Mouse (Mus musculus) ES-E14 (cell line): ENCODE results near the gene Uts2. TPM values are rescaled to one million over a fixed set of nuclear protein-coding genes. Genes with fewer than 3 reads are reported as not detected.
A peak's percentile ranks its signal among the peaks of the same experiment; 100 is the strongest.

Experiments used
- DNase-seq: peaks from one replicate; pipeline ENCODE4 v3.0.0-alpha.2; 2013; ENCODE audit warnings: low read depth, low spot score
- H3K27ac ChIP-seq: 2 replicates; pipeline ENCODE4 v1.5.1; 2012; ENCODE audit warnings: low read depth, mild to moderate bottlenecking, low read length, moderate library complexity, mixed read lengths; ENCODE audit not compliant: poor library complexity, insufficient read depth, severe bottlenecking
- H3K36me3 ChIP-seq: 2 replicates; pipeline ENCODE4 v1.6.1; 2012; ENCODE audit warnings: mild to moderate bottlenecking, low read length, moderate library complexity, mixed read lengths; ENCODE audit not compliant: control insufficient read depth, poor library complexity, insufficient read depth, severe bottlenecking
- H3K4me1 ChIP-seq, 2 experiments: fragments of 150-350 bp in 1 of 2; sonication (generic) in 1 of 2; 2 replicates each; pipeline ENCODE4 v1.6.1; 2012; ENCODE audit warnings: low read length in 2 of 2, mild to moderate bottlenecking in 1 of 2, mixed read lengths in 1 of 2; ENCODE audit not compliant: control insufficient read depth in 2 of 2, insufficient read depth in 2 of 2, poor library complexity in 1 of 2
- H3K4me3 ChIP-seq, 2 experiments: fragments of 150-350 bp in 1 of 2; sonication (generic) in 1 of 2; 2 replicates each; pipeline ENCODE4 v1.5.1; 2012; ENCODE audit warnings: low read length in 2 of 2, low read depth in 1 of 2, mild to moderate bottlenecking in 1 of 2, mixed read lengths in 1 of 2; ENCODE audit not compliant: insufficient read depth in 1 of 2, poor library complexity in 1 of 2, severe bottlenecking in 1 of 2
- H3K9ac ChIP-seq: 2 replicates; pipeline ENCODE4 v1.6.1; 2012; ENCODE audit warnings: low read depth, mild to moderate bottlenecking, low read length, mixed read lengths; ENCODE audit not compliant: poor library complexity, insufficient read depth, severe bottlenecking
- H3K9me3 ChIP-seq: fragments of 150-350 bp; sonication (generic); 2 replicates; pipeline ENCODE4 v1.6.1; 2012; ENCODE audit warnings: low read depth, mild to moderate bottlenecking, low read length; ENCODE audit not compliant: control insufficient read depth, insufficient read depth
- CHD2 ChIP-seq: IDR thresholded peaks from 2 replicates; pipeline ENCODE4 v1.6.1; 2014; ENCODE audit warnings: mild to moderate bottlenecking, low read depth, low read length, inconsistent platforms
- HCFC1 ChIP-seq: IDR thresholded peaks from 2 replicates; pipeline ENCODE4 v1.6.1; 2012; ENCODE audit warnings: low read length, inconsistent platforms, borderline replicate concordance; ENCODE audit not compliant: insufficient read depth
- MAFK ChIP-seq: IDR thresholded peaks from 2 replicates; pipeline ENCODE4 v1.6.1; 2014; ENCODE audit warnings: mild to moderate bottlenecking, low read depth, low read length, inconsistent platforms; ENCODE audit not compliant: insufficient read depth
- ZC3H11A ChIP-seq: IDR thresholded peaks from 2 replicates; pipeline ENCODE4 v1.6.1; 2012; ENCODE audit warnings: low read depth, mild to moderate bottlenecking, inconsistent platforms, low read length, borderline replicate concordance
- ZNF384 ChIP-seq: IDR thresholded peaks from 2 replicates; pipeline ENCODE4 v1.6.1; 2012; ENCODE audit warnings: low read depth, low read length, inconsistent platforms
- in situ Hi-C, 2 experiments: fragments of 600-800 bp; cut with MboI; formaldehyde crosslinking; loops; one replicate each; pipeline ENCODE4 v1.15.1; 2025; ENCODE audit warnings: low sequenced_read_pairs in 2 of 2, inconsistent platforms in 1 of 2; ENCODE audit not compliant: unreplicated experiment in 2 of 2
- total RNA-seq: library from RNA; depleted of rRNA; stranded (reverse); fragments of 300-350 nt; gene quantifications from 2 replicates; pipeline ENCODE4 v1.2.3, GENCODE M21; 2012; rRNA removed

The Uts2 gene
- not detected in 2 replicates for total RNA-seq

DNA sequence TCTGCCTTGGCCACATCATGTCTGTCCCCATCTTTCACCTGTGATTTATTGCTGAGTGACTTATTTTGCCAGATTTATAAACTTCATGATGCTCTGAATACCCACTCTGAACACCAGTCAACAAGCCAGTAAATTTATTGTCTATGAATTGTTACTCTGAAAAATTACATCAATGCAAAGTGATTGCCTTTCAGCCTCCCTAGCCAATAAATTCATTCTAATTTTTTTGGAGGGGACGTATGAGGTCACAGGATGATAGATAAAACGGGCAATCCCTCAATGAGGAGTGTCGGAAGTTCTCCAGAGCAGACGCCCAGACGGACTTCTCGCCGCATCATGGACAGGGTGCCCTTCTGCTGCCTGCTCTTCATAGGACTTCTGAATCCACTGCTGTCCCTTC, at the start of gene Uts2:
Uts2 (plus strand) TSS at position 301 of the 400 bp plus-strand sequence.
- H3K4me3 ChIP-seq, result no peak within 1 kb of the TSS
- TF ChIP-seq CHD2 (no peak), MAFK (no peak), ZNF384 (no peak), HCFC1 (no peak), ZC3H11A (no peak)
- no peaks in the 10 kb centered on the region for H3K36me3 ChIP-seq
- DNase-seq, result no peak
- no peak within 1 kb of the TSS for H3K9ac ChIP-seq
- no peak within 1 kb of the TSS for H3K27ac ChIP-seq
- in situ Hi-C loops, result no loop called here
- no peaks in the 10 kb centered on the region for H3K9me3 ChIP-seq
- H3K4me1 ChIP-seq, result peaks cover 0 to 7% of the 10 kb centered on the region in 2 experiments; a peak in 1 of 4 replicates

DNA sequence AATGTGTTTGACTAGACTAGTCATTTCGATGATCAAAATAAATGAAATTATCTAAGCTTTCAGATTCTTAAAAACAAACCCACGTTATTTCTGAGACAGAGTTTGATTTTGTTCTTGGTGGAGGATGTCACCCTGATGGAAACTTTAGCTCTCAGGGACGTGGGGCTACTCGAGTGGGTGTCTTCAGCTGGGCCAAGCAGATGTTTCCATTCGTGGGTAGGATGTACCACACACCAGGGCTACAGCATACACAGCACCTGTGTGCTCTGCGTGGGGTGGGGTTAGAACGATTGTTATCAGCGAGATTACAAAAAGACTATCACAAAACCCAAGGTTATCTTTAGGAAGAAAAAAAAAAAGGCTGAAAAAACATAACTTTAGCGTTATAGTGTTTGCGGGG, 45.9 kb upstream of the Uts2 start:
- no peak overlapping the region for H3K27ac ChIP-seq
- no peak overlapping the region for H3K9ac ChIP-seq
- H3K36me3 ChIP-seq, result no peaks in the 10 kb centered on the region
- TF ChIP-seq MAFK, result no peak
- H3K4me1 ChIP-seq, result 0 out of 4 replicates have a peak, but pooled peaks cover 0 to 2% of the 10 kb centered on the region in 2 experiments
- no peak overlapping the region for H3K4me3 ChIP-seq
- no peak for DNase-seq
- in situ Hi-C loops, result no loop called here
- no peaks in the 10 kb centered on the region for H3K9me3 ChIP-seq

DNA sequence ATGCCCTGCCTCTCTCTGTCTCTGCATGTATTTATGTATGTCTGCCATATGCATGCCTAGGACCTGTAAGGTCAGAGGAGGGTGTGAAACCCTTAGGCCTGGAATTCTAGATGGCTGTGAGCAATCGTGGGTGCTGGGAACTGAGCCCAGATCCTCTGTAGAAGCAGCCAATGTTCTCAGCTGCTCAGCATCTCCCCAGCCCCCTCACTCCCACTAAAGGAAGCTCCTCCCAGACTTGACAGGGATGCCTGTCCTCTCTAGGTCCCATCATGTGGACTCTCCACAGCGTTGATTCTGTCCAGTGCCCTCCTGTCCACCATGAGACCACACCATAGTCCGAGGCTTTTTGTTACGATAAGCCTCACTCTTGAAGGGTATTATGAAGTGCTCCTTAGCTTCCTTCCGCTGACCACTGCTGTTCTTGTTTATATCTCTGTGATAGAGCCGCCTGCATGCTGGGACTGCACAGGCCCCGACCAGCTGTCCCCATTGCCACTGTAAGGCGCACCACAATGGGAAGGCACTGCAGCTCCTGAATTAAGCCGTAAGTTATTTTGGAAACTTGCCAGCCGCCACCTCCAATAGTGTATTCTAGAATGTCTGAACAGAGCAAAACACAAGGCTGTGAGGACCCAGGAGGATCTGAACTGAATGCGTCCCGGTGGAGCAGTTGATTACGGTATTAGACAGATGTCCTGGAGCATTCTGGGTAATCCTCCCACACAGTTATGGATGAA, 40.4 kb upstream of the Uts2 start:
- in situ Hi-C loops, result no loop called here
- Histone ChIP-seq H3K4me1 (peaks cover 2 to 4% of the 10 kb centered on the region in 2 experiments; a peak in 2 of 4 replicates), H3K27ac (no peak overlapping the region), H3K9ac (no peak overlapping the region), H3K9me3 (no peaks in the 10 kb centered on the region), H3K36me3 (no peaks in the 10 kb centered on the region), H3K4me3 (peak overlapping the region in 1 of 2 experiments; percentile 18; a peak in 1 of 4 replicates)
- no peak for DNase-seq
- no peak for TF ChIP-seq ZNF384
- no peak for TF ChIP-seq MAFK
- TF ChIP-seq ZC3H11A, result no peak
- TF ChIP-seq HCFC1, result no peak
- no peak for TF ChIP-seq CHD2

DNA sequence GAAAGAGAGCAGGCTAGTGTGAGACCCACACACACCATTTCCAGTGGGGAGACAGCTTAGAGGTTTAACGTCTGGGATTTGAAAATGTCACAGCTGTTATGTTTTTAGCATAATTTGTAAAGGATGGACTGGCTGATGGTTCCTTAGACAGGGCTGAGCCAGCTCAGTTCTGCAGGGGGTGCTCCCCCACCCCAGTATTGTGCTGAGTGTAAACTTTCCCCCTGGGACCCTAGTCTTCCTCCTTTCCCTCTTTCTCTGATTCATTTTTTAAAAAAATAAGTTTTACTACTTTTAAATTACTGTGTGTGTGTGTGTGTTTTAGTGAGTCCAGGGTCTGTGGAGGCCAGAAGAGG, 39.8 kb upstream of the Uts2 start:
- TF ChIP-seq MAFK, result no peak
- no peak for TF ChIP-seq ZC3H11A
- TF ChIP-seq HCFC1, result no peak
- no peak for TF ChIP-seq CHD2
- no peak for TF ChIP-seq ZNF384
- Histone ChIP-seq H3K36me3 (no peaks in the 10 kb centered on the region), H3K27ac (no peak overlapping the region), H3K4me3 (no peak overlapping the region), H3K9me3 (no peaks in the 10 kb centered on the region), H3K4me1 (peaks cover 2 to 4% of the 10 kb centered on the region in 2 experiments; a peak in 2 of 4 replicates), H3K9ac (no peak overlapping the region)
- in situ Hi-C loops, result no loop called here
- DNase-seq, result no peak

DNA sequence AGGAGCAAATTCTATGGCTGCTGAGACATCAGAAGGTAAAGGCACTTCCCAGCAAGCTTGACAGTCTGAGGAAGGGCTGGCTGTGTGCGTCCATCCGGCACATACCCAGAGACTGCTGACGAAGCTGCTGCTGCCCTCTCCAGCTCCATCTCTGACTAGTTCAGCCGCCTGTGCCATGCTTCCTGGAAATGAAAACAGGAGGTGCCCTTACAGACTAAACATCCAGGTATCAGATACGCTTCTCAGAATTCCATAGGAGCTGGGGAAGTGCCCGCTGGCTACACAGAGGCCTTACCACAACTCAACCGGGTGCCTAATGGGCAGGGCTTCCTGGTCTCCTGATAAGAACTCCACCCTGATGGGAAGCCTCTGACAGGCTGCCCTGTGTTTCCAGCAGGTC, 38.4 kb upstream of the Uts2 start:
- H3K36me3 ChIP-seq, result no peaks in the 10 kb centered on the region
- H3K27ac ChIP-seq, result no peak overlapping the region
- in situ Hi-C loops, result no loop called here
- peaks cover 2 to 4% of the 10 kb centered on the region in 2 experiments; a peak in 2 of 4 replicates for H3K4me1 ChIP-seq
- no peaks in the 10 kb centered on the region for H3K9me3 ChIP-seq
- TF ChIP-seq HCFC1 (no peak), MAFK (no peak), ZC3H11A (no peak), ZNF384 (no peak), CHD2 (no peak)
- DNase-seq, result no peak
- no peak overlapping the region for H3K4me3 ChIP-seq
- no peak overlapping the region for H3K9ac ChIP-seq
